Mouse (Mus musculus): ENCODE measurements around the gene Agbl5. TPM values are rescaled to one million over a fixed set of nuclear protein-coding genes. Genes with fewer than 3 reads are reported as not detected.

The Agbl5 gene
- polyA plus RNA-seq, 1 experiment from 2014 or later: 5.7 TPM

Other genes starting within 250 kb of the Agbl5 start
- 10.5 and 12.6 TPM in 2 replicates for gene Slc35f6, start 240.8 kb upstream of the Agbl5 start, polyA plus RNA-seq (2015; fragmentation: Nextera tagmentation; extraction: Ambion mirVana)
- 160 and 163 TPM in 2 replicates for gene Cenpa, start 221.9 kb upstream of the Agbl5 start, polyA plus RNA-seq (2015; fragmentation: Nextera tagmentation; extraction: Ambion mirVana)
- gene Dpysl5, start 177.1 kb upstream of the Agbl5 start, polyA plus RNA-seq (2015; fragmentation: Nextera tagmentation; extraction: Ambion mirVana): 0.32 and 0.37 TPM in 2 replicates
- 2.0 and 3.3 TPM in 2 replicates for gene Mapre3, start 74.1 kb upstream of the Agbl5 start, polyA plus RNA-seq (2015; fragmentation: Nextera tagmentation; extraction: Ambion mirVana)
- gene Tmem214, start 20.7 kb upstream of the Agbl5 start, polyA plus RNA-seq (2015; fragmentation: Nextera tagmentation; extraction: Ambion mirVana): 40.1 and 41.7 TPM in 2 replicates
- 311 and 346 TPM in 2 replicates for gene Ost4, start 19.1 kb downstream of the Agbl5 start, polyA plus RNA-seq (2015; fragmentation: Nextera tagmentation; extraction: Ambion mirVana)
- gene Emilin1, start 24.7 kb downstream of the Agbl5 start, polyA plus RNA-seq (2015; fragmentation: Nextera tagmentation; extraction: Ambion mirVana): 37.2 and 39.1 TPM in 2 replicates
- gene Khk, start 32.7 kb downstream of the Agbl5 start, polyA plus RNA-seq (2015; fragmentation: Nextera tagmentation; extraction: Ambion mirVana): 31.7 and 36.0 TPM in 2 replicates
- gene Cgref1, start 56.9 kb downstream of the Agbl5 start, polyA plus RNA-seq (2015; fragmentation: Nextera tagmentation; extraction: Ambion mirVana): 3.1 and 3.2 TPM in 2 replicates
- gene Preb, start 71.7 kb downstream of the Agbl5 start, polyA plus RNA-seq (2015; fragmentation: Nextera tagmentation; extraction: Ambion mirVana): 92.0 and 102 TPM in 2 replicates
- 0.02 and 0.07 TPM in 2 replicates for gene Tcf23, start 80.0 kb downstream of the Agbl5 start, polyA plus RNA-seq (2015; fragmentation: Nextera tagmentation; extraction: Ambion mirVana)
- gene Atraid, start 159.6 kb downstream of the Agbl5 start, polyA plus RNA-seq (2015; fragmentation: Nextera tagmentation; extraction: Ambion mirVana): 63.8 and 67.9 TPM in 2 replicates
- 3.1 and 4.8 TPM in 2 replicates for gene Slc5a6, start 160.2 kb downstream of the Agbl5 start, polyA plus RNA-seq (2015; fragmentation: Nextera tagmentation; extraction: Ambion mirVana)
- gene Cad, start 166.1 kb downstream of the Agbl5 start, polyA plus RNA-seq (2015; fragmentation: Nextera tagmentation; extraction: Ambion mirVana): 13.0 and 14.2 TPM in 2 replicates
- gene Dnajc5g, start 217.6 kb downstream of the Agbl5 start, polyA plus RNA-seq (2015; fragmentation: Nextera tagmentation; extraction: Ambion mirVana): not detected in 2 replicates
- 0.39 and 0.48 TPM in 2 replicates for gene Slc30a3, start 219.5 kb downstream of the Agbl5 start, polyA plus RNA-seq (2015; fragmentation: Nextera tagmentation; extraction: Ambion mirVana)
- gene Trim54, start 228.0 kb downstream of the Agbl5 start, polyA plus RNA-seq (2015; fragmentation: Nextera tagmentation; extraction: Ambion mirVana): 0.41 and 0.57 TPM in 2 replicates

Measured in liver, embryonic 16.5 days (tissue).